ENCODE assay signal across 21 mouse cellular contexts in genomic region chr8:103853048-103853447, GRCm38 (mm10).
DNase-seq lines count a peak whose midpoint lies in the region; ATAC-seq and TF ChIP-seq lines count a peak whose summit lies in the region.
"Had no signal": no experiment of that assay in that cellular context is flagged by ENCODE, and none has a peak within 500 bp of the region (broad histone marks: within the 10 kb centered on the region; RNA-seq: fewer than 3 reads in every experiment).

No protein-coding gene starts in this region.

- H3K9me3 ChIP-seq in embryonic facial prominence, embryonic 12.5 days = no peaks in the 10 kb centered on the region
- H3K9me3 ChIP-seq in embryonic facial prominence, embryonic 10.5 days = no peaks in the 10 kb centered on the region
- no peaks in the 10 kb centered on the region for H3K9me3 ChIP-seq in heart, embryonic 15.5 days (replicated peaks)
- H3K9me3 ChIP-seq in heart, embryonic 12.5 days (replicated peaks) = no peaks in the 10 kb centered on the region
- no peaks in the 10 kb centered on the region for H3K9me3 ChIP-seq in lung, embryonic 14.5 days (ENCODE audit: low read depth, low read length)
- no peaks in the 10 kb centered on the region for H3K9me3 ChIP-seq in stomach, embryonic 14.5 days (ENCODE audit: control insufficient read depth, low read depth, low read length)
- no peaks in the 10 kb centered on the region for H3K9me3 ChIP-seq in stomach, postnatal 0 days (ENCODE audit: control insufficient read depth, low read length)
- H3K9me3 ChIP-seq: forebrain, embryonic 12.5 days; hindbrain, embryonic 15.5 days had no signal

- no peak overlapping the region for H3K4me3 ChIP-seq in embryonic facial prominence, embryonic 12.5 days
- no peak overlapping the region for H3K4me3 ChIP-seq in embryonic facial prominence, embryonic 10.5 days
- H3K4me3 ChIP-seq in heart, embryonic 15.5 days = no peak overlapping the region
- H3K4me3 ChIP-seq in heart, embryonic 12.5 days = no peak overlapping the region
- H3K4me3 ChIP-seq in lung, embryonic 14.5 days (ENCODE audit: low read depth, low read length) = no peak overlapping the region
- H3K4me3 ChIP-seq in stomach, embryonic 14.5 days (ENCODE audit: low read depth, low read length) = no peak overlapping the region
- H3K4me3 ChIP-seq in stomach, postnatal 0 days (ENCODE audit: low read depth, low read length) = no peak overlapping the region
- H3K4me3 ChIP-seq: forebrain, embryonic 12.5 days; heart, adult 2 months; hindbrain, embryonic 15.5 days had no signal

- no peak overlapping the region for H3K4me2 ChIP-seq in embryonic facial prominence, embryonic 12.5 days (replicated peaks)
- H3K4me2 ChIP-seq in heart, embryonic 15.5 days = no peak overlapping the region
- no peak overlapping the region for H3K4me2 ChIP-seq in heart, embryonic 12.5 days
- H3K4me2 ChIP-seq in lung, embryonic 14.5 days = no peak overlapping the region
- H3K4me2 ChIP-seq in stomach, embryonic 14.5 days (replicated peaks; ENCODE audit: low read depth, low read length) = no peak overlapping the region
- H3K4me2 ChIP-seq in stomach, postnatal 0 days (replicated peaks; ENCODE audit: low read depth) = no peak overlapping the region
- H3K4me2 ChIP-seq: forebrain, embryonic 12.5 days; hindbrain, embryonic 15.5 days had no signal

- no peak for TF ChIP-seq CTCF in lung, embryonic 14.5 days (IDR thresholded peaks at IDR 0.05; ENCODE audit: low read depth)
- no peak for TF ChIP-seq CTCF in stomach, postnatal 0 days (IDR thresholded peaks at IDR 0.05; ENCODE audit: low read depth)

- H3K4me1 ChIP-seq in embryonic facial prominence, embryonic 12.5 days = no peaks in the 10 kb centered on the region
- H3K4me1 ChIP-seq in embryonic facial prominence, embryonic 10.5 days = no peaks in the 10 kb centered on the region
- peaks cover 25% of the 10 kb centered on the region for H3K4me1 ChIP-seq in heart, embryonic 15.5 days (replicated peaks)
- peaks cover 37% of the 10 kb centered on the region for H3K4me1 ChIP-seq in heart, embryonic 12.5 days (replicated peaks)
- 0 out of 2 replicates have a peak, but pooled peaks cover 4% of the 10 kb centered on the region for H3K4me1 ChIP-seq in lung, embryonic 14.5 days (ENCODE audit: insufficient read depth)
- no peaks in the 10 kb centered on the region for H3K4me1 ChIP-seq in stomach, embryonic 14.5 days (ENCODE audit: control insufficient read depth, insufficient read depth, low read length)
- H3K4me1 ChIP-seq in stomach, postnatal 0 days (replicated peaks; ENCODE audit: control insufficient read depth, insufficient read depth) = no peaks in the 10 kb centered on the region
- H3K4me1 ChIP-seq: forebrain, embryonic 12.5 days; hindbrain, embryonic 15.5 days had no signal

- no peak overlapping the region for H3K27ac ChIP-seq in embryonic facial prominence, embryonic 12.5 days
- H3K27ac ChIP-seq in embryonic facial prominence, embryonic 10.5 days (replicated peaks) = no peak overlapping the region
- no peak overlapping the region for H3K27ac ChIP-seq in heart, embryonic 15.5 days
- H3K27ac ChIP-seq in heart, embryonic 12.5 days (ENCODE audit: poor library complexity, severe bottlenecking) = no peak overlapping the region
- no peak overlapping the region for H3K27ac ChIP-seq in lung, embryonic 14.5 days (ENCODE audit: low read depth)
- no peak overlapping the region for H3K27ac ChIP-seq in stomach, embryonic 14.5 days (ENCODE audit: low read length)
- H3K27ac ChIP-seq in stomach, postnatal 0 days (replicated peaks) = no peak overlapping the region
- H3K27ac ChIP-seq: forebrain, embryonic 12.5 days; heart, adult 2 months; hindbrain, embryonic 15.5 days had no signal

- 83% methylated on average over 4 of the region's 4 CpGs for WGBS in embryonic facial prominence, embryonic 12.5 days
- WGBS in embryonic facial prominence, embryonic 10.5 days = 88% methylated on average over 4 of the region's 4 CpGs
- WGBS in heart, embryonic 15.5 days = 59% methylated on average over 4 of the region's 4 CpGs
- WGBS in heart, embryonic 12.5 days = 68% methylated on average over 4 of the region's 4 CpGs
- WGBS in lung, embryonic 14.5 days = 54% methylated on average over 4 of the region's 4 CpGs
- 60% methylated on average over 4 of the region's 4 CpGs for WGBS in stomach, embryonic 14.5 days
- WGBS in stomach, postnatal 0 days = 47% methylated on average over 4 of the region's 4 CpGs

- no peak overlapping the region for H3K9ac ChIP-seq in embryonic facial prominence, embryonic 12.5 days
- H3K9ac ChIP-seq in heart, embryonic 15.5 days = no peak overlapping the region
- no peak overlapping the region for H3K9ac ChIP-seq in heart, embryonic 12.5 days
- no peak overlapping the region for H3K9ac ChIP-seq in lung, embryonic 14.5 days
- H3K9ac ChIP-seq in stomach, embryonic 14.5 days (replicated peaks; ENCODE audit: low read depth, low read length) = no peak overlapping the region
- no peak overlapping the region for H3K9ac ChIP-seq in stomach, postnatal 0 days (ENCODE audit: low read length)
- H3K9ac ChIP-seq: forebrain, embryonic 12.5 days; hindbrain, embryonic 15.5 days had no signal

- ATAC-seq in embryonic facial prominence, embryonic 12.5 days (ENCODE audit: insufficient number of reproducible peaks, insufficient read depth, low FRiP score, low TSS enrichment) = 0 out of 2 replicates have a peak, but pooled peaks have one; percentile 22
- ATAC-seq in heart, embryonic 15.5 days (replicated peaks; ENCODE audit: insufficient number of reproducible peaks, insufficient read depth, low FRiP score, low read depth) = peak; percentile 65; the same call in 1 of the 2 replicates
- no peak for ATAC-seq in heart, embryonic 12.5 days (ENCODE audit: insufficient number of reproducible peaks, low FRiP score)
- ATAC-seq in lung, embryonic 14.5 days (ENCODE audit: insufficient read depth) = peak; percentile 63; the same call in 1 of the 2 replicates
- 0 out of 2 replicates have a peak, but pooled peaks have one; percentile 37 for ATAC-seq in stomach, embryonic 14.5 days (ENCODE audit: insufficient number of reproducible peaks, insufficient read depth, low FRiP score, low read depth)
- ATAC-seq in stomach, postnatal 0 days (ENCODE audit: low FRiP score, low TSS enrichment) = no peak
- ATAC-seq: CD4-positive, CD25-positive, alpha-beta regulatory T cell, adult 4 months; forebrain, embryonic 16.5 days had no signal

- H3K27me3 ChIP-seq in embryonic facial prominence, embryonic 12.5 days = no peaks in the 10 kb centered on the region
- H3K27me3 ChIP-seq in embryonic facial prominence, embryonic 10.5 days (replicated peaks; ENCODE audit: low read depth, poor library complexity, severe bottlenecking) = no peaks in the 10 kb centered on the region
- H3K27me3 ChIP-seq in heart, embryonic 15.5 days = no peaks in the 10 kb centered on the region
- H3K27me3 ChIP-seq in heart, embryonic 12.5 days (replicated peaks) = no peaks in the 10 kb centered on the region
- no peaks in the 10 kb centered on the region for H3K27me3 ChIP-seq in lung, embryonic 14.5 days (ENCODE audit: insufficient read depth, low read length)
- H3K27me3 ChIP-seq in stomach, embryonic 14.5 days (ENCODE audit: control insufficient read depth, insufficient read depth, low read length) = no peaks in the 10 kb centered on the region
- H3K27me3 ChIP-seq in stomach, postnatal 0 days (ENCODE audit: control insufficient read depth, insufficient read depth, low read length) = no peaks in the 10 kb centered on the region
- H3K27me3 ChIP-seq: forebrain, embryonic 12.5 days; hindbrain, embryonic 15.5 days had no signal

- no peak for TF ChIP-seq EP300 in stomach, postnatal 0 days (optimal IDR thresholded peaks at IDR 0.05)

- no peaks in the 10 kb centered on the region for H3K36me3 ChIP-seq in embryonic facial prominence, embryonic 12.5 days
- no peaks in the 10 kb centered on the region for H3K36me3 ChIP-seq in embryonic facial prominence, embryonic 10.5 days (replicated peaks)
- H3K36me3 ChIP-seq in heart, embryonic 15.5 days = no peaks in the 10 kb centered on the region
- H3K36me3 ChIP-seq in heart, embryonic 12.5 days = no peaks in the 10 kb centered on the region
- no peaks in the 10 kb centered on the region for H3K36me3 ChIP-seq in lung, embryonic 14.5 days (ENCODE audit: insufficient read depth)
- H3K36me3 ChIP-seq in stomach, embryonic 14.5 days (ENCODE audit: control insufficient read depth, insufficient read depth, low read length) = no peaks in the 10 kb centered on the region
- no peaks in the 10 kb centered on the region for H3K36me3 ChIP-seq in stomach, postnatal 0 days (ENCODE audit: control insufficient read depth, insufficient read depth, low read length)
- H3K36me3 ChIP-seq: forebrain, embryonic 12.5 days; G1E; hindbrain, embryonic 15.5 days had no signal

- no peak for DNase-seq in embryonic facial prominence, embryonic 10.5 days (ENCODE audit: low spot score)
- no peak for DNase-seq in lung, embryonic 14.5 days
- DNase-seq in lung, postnatal 36 days = no peak
- no peak for DNase-seq in stomach, postnatal 0 days (ENCODE audit: low spot score)
- DNase-seq: adrenal gland, adult 8-10 months; adrenal gland, postnatal 36 days; B cell, adult 2 months; cerebellum, adult 2 months; cerebellum, postnatal 10 days; gastrocnemius, postnatal 14 days; heart, adult 2 months; kidney, adult 11 months had no signal

Comparison
In these comparisons a context has a peak if more than half of its experiments do, and no peak if none do; other contexts are left out.
1. ATAC-seq: peak in embryonic facial prominence, embryonic 12.5 days (single experiment), heart, embryonic 15.5 days (single experiment), lung, embryonic 14.5 days (single experiment) and stomach, embryonic 14.5 days (single experiment); none in heart, embryonic 12.5 days (single experiment) and stomach, postnatal 0 days (single experiment).